Mouse (Mus musculus) T-helper 1 cell (primary cell): ENCODE results near the gene Lrrc56.

ENCODE experiments used
- in situ Hi-C: fragments of 300-600 bp; cut with MboI, MseI; formaldehyde crosslinking; loops from one replicate; pipeline ENCODE4 v1.15.1; 2025; ENCODE audit warnings: high pct_unique_total_duplicates

Gene Lrrc56

DNA sequence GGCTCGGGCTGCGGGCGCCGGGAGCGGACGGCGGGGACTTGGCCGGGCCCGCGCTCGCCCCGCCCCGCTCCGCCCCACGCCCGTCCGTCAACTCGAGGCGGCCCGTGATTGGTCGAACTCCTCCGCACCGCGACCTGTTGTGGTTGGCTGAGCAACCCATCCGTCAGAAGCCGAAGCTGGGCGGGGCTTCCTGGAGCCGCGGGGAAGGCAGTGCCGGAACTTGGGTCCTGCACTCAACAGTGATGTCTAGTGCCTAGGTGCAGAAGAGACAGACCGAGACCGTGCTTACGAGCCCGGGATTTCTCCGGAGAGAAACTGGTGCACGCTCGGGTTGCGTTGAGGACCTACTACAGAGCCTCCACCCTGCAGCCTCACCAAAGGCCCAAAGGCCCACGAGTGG lies at the start of gene Lrrc56, which contains the start of gene Hras:
TSS of gene Lrrc56 (plus strand) at position 210 of the 400 bp plus-strand sequence.
TSS of gene Hras (minus strand) at position 58 of the 400 bp plus-strand sequence.
- in situ Hi-C loops: no loop called here

DNA sequence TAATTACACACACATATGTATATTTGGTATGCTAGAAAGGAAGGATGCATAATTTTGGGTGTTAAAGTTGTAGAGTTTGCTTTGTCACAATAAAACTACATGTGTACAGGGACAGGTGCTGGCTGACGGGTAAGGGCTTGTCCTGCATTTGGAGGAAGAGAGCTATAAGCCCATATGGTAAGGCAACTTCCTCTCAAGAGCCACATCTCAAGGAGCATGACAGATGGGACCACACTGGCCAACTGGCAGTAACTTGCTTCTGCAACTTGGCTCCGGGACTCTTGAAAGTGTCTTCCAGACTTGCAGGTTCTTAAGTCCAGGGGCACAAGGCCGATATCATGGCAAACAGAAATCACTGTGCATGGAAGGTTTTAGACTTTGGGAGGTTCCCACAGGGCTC lies 49.3 kb upstream of the Lrrc56 start:
- in situ Hi-C loops: no loop called here

DNA sequence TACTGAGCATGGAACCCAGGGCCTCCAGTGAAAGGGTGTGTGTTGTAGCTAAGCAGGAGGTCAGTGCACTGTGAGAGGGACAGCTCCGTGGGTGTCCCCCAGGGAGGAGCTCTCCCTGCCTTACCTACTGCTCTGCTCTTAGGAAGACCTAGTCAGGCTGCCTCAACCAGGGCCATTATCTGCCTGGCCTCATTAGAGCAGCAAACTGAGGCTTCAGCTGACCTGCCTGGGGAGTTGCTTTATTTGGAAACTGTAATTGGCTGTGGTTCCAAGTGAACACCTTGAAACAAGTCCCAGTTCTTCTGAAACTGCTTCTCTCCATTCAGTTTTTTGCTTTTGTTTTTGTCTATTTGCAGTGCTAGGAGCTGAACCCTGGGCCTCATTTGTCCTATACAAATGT lies 48.6 kb upstream of the Lrrc56 start:
- in situ Hi-C loops: no loop called here

DNA sequence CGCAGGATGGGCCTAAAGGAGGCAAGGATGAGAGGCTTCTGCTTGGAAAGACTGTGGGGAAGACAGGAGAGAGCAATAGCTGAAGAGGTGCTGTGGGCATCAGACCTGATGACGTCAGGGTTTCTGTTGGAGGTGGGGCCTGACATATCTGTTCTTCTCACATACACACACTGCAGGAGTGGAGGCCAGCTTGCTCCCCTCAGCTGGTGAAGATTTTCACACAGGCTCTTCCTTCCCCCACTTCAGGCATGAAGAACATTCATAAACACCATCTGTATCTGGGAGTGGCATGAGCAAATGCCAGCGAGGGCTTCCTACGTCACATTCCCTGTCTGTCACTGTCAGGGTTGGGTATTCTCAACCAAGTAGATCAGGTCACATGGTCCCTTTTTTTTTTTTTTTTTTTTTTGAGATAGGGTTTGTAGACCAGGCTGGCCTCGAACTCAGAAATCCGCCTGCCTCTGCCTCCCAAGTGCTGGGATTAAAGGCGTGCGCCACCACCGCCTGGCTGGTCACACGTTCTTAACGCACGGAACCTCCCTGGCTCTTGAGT lies 47.8 kb upstream of the Lrrc56 start:
- in situ Hi-C loops: no loop called here

DNA sequence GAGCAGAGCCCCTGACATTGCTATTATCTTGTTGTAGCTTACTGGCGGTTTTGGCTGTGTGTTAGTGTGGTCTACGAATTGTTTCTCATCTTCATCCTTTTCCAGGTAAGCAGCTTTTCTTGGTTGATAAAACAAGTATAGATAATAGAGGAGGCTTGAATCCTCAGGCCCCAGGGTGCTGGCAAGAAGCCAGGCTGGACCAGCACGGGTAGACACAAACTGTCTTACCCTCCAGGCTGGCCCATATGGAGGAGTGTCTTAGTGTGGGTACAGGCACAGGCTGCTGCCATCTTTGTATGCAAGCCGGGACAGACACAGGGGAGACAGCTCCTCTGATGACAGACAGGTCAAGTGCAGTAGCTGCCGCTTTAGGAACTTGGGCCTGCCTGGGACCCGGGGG lies 46.9 kb upstream of the Lrrc56 start:
- in situ Hi-C loops: no loop called here

DNA sequence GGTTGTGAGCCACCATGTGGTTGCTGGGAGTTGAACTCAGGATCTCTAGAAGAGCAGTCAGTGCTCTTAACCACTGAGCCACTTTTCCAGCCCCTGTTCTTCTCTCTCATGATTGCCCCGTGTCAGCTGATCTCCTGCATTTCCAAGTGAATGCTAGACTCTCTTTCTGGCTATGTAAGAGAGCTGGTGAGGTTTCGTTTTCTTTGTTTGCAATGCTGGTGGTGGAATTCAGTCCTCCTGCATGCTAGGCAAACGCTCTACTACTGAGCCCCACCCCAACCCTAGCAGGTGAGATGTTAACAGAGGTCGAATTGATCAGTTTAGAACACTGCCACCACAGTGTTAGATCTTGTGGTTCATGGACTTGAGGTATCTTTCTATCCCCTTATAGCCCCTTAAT lies 45.3 kb upstream of the Lrrc56 start:
- in situ Hi-C loops: no loop called here

DNA sequence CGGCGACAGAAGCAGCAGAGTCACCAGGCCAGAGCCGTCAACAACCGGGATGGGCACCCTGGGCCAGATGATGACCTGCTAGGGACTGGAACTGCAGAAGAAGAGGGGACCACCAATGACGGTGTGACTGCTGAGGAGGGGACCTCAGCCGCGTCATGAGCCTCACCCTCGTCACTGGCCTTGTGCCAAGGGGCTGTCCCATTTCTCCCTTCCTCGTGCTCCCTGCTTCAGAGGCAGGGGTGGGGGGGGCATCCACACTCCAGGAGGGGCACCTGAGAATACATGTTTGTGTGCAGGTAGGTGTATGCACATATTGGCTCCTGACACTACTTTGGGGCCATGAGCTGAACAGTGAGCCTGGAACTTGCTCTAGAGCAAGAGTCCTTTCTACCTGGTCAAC lies 38.6 kb upstream of the Lrrc56 start:
- in situ Hi-C loops: no loop called here

DNA sequence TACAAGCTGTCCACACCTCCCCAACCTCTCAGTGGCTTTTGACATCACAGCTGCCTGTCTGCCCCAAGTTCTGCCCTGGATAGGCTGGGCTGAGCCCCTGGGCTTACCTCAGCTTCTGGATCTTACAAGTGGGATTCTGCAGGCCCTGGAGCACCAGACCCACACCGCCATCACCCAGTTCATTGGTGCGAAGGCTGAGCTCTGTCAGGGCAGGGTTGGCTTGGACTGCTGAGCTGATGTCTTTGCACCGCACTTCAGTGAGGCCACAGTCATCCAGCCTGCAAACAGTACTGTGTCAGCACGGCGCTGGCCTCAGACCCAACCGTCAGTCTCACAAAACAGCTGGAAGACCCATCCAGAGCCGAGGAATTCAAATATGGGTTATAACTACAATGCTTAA lies 29.6 kb upstream of the Lrrc56 start:
- in situ Hi-C loops: no loop called here

DNA sequence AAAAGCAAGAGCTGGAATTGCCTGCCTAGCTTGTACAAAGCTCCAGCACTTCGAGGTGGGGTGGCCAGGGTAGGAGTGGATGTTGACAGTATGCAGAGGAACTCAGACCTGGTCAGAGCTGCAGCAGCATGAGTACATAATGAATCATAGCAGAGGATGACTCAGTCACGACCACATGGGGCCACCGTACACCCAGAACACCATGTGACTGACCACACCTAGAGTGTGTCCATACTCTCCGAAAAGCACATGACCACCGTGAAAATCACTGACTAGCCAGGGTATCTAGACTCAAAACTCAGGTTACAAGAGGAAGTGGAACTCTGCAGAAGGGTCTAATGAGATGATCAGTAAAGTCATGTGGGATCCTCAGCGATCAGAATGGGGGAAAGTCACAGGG lies 29.1 kb upstream of the Lrrc56 start:
- in situ Hi-C loops: loop anchor here (5.0 kb wide), 1 partner anchor 33 kb away; no protein-coding TSS in a partner anchor

DNA sequence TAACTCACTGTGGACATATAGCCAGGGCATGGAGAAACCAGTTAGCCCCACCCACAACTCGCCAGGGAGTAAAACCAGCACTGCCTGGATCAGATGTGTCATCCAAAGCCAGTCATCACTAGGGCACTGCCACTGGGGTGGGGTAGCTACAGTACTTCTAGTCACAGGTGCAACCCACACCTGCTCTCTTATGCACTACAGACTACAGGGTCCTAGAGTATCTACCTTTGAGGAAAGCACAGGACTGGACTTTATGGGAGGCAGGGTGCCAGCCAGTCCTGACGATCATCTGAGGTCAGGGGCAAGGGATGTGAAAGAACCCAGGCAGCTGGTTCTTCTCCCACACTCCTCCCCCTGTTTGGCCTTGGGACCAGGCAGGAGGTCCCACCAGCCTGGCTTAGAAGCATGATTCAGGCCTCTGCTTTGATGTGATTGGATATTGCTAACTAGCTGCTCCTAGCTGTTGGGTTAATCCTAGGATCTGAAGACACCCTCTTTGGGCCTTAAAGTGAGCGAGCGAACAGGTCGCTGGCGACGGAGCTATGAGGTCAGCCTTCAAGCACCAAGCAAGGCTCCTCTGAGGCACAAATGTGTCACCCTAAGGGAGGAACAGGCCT lies 25.9 kb upstream of the Lrrc56 start:
- in situ Hi-C loops: loop anchor here (5.0 kb wide), 1 partner anchor 36 kb away; no protein-coding TSS in a partner anchor

DNA sequence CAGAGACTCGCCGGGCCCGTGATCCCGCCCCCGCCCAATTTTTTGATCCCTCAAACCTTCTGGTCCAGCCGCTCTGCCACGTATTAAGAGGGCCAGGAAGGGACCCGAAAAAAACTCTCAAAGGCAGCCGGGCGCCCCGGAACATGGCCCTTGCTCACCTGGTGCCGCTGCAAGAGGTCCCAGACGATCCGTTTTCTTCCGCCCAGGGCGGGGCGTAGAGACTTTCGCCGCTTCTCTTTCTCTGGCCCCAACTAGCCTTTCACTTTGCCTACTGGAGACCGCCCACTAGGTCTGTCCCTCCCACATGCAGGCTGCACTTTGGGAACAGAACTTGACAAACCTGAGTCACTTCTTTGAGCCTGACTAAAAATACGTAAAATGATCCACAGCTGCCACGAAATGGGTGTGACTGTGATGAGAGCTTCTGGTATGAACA lies 25.4 kb upstream of the Lrrc56 start:
- in situ Hi-C loops: loop anchor here (5.0 kb wide), 1 partner anchor 36 kb away; no protein-coding TSS in a partner anchor

DNA sequence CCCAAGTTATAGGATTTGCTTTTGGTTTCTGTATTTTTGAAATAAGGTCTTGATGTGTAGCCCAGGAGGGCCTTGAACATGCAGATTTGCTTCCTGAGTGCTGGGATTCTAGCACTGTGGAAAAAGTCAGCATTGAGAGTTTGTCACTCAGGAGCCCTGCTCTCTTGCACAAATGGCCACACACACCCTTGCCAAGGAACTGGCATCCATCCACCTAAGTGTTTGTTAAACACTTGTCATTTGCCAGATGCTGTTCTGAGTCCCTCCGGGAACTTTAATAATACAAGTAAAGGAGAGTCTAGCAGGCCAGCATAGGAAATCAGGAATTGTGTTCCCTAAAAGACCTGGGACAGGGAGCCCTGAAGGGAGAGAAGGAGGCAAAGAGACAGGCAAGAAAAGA lies 24.7 kb upstream of the Lrrc56 start:
- in situ Hi-C loops: loop anchor here (5.0 kb wide), 1 partner anchor 37 kb away; no protein-coding TSS in a partner anchor

DNA sequence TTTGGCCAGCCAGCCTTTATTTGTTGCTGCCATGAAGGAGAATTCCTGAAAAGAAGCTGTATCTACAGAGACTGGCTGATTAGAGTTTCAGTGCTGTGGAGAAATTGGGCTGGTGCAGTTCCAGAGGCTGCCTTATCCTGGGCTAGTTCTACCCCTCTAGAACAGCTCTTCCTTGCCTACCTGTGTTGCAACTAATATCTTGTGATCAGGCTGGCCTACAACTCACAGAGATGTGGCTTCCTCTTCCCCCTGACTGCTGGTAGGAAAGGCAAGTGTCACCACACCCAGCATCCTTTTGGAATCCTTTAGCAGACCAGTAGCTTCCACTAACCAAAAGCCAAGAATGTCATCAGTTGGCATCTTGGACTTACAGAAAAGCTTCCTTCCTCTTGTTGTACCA lies 24.1 kb upstream of the Lrrc56 start:
- in situ Hi-C loops: loop anchor here (5.0 to 10.0 kb wide), 2 partner anchors 38 to 75 kb away; no protein-coding TSS in a partner anchor

DNA sequence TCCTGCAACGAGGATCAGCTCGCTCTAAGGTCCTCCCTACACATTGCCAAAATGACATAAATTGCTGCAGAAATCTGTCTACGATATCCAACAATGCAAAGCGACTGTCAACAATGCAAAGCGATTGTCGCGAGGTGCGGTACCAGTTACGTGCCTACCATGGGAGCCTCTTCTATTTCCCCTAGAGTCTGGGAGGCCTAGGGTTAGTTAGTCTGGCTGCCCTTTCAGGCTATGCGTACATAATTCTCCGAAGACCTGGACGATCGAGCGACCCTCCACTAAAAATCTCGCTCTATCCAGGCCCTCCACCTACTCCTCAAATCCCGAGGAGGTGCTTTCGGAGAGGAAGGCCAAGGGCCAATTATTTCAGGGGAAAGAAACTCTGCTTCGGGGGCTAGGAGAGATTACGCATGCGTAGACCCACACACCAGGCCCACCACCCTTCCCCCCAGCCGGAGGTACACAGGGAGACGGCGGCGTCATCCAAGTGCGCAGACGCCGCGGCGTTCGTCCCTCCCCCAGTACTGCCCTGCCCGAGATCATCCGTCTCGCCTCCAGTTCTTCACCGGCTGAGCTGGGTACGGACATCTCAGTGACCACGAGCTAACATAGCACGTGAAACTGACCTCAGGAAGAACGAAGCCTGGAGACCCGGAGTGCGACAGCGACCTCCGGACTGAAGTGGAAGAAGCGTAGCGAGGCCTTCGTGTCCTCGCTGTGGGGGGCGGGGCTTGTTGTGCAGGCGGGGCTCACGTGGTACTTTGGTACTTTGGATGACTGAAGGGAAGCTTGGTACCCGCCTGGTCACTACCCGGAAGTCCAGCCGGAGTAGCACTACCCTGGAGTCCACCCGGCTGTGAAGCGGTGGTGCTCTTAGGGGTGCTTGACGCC lies 21.6 kb upstream of the Lrrc56 start, which contains the start of gene Rnh1:
TSS of gene Rnh1 (minus strand) at position 742 of the 891 bp plus-strand sequence.
- in situ Hi-C loops: loop anchor here (10.0 kb wide), 1 partner anchor 78 kb away; no protein-coding TSS in a partner anchor

DNA sequence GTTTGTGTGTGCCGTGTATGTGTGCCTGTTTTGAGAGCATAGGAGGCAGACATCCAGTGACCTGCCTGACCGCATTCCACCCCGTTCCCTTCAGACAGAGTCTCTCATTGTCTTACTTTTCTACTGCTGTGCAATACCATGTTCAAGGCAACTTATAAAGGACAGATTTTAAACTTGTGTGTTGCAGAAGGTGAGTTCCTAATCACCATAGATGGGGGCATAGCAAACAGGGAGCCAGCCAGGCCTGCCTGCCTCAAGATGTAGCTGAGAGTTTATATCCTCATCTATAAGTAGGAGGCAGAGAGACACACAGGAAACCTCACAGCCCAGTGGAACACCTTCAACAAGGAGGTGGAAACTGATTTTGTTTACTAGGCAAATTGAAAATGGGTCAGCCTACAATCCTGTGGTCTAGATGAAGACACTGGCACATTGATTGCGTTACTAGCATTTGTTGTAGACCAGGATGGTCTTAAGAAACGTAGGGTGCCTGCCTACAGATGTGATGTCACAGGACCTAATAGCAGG lies 20.6 kb upstream of the Lrrc56 start:
- in situ Hi-C loops: loop anchor here (10.0 kb wide), 1 partner anchor 79 kb away; no protein-coding TSS in a partner anchor

DNA sequence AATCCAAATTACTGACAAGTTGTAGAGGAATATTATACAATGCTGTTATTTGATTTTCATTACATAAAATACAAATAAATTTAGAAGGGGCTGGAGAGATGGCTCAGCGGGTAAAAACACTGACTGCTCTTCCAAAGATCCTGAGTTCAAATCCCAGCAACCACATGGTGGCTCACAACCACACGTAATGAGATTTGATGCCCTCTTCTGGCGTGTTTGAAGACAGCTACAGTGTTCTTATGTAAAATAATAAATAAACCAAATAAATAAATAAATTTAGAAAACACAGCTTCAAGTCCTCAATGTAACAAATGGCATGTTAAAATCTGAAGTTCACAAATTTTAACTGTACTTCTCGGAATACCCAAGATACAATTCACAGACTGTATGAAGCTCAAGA lies 18.9 kb upstream of the Lrrc56 start:
- in situ Hi-C loops: loop anchor here (5.0 to 10.0 kb wide), 2 partner anchors 80 to 113 kb away; partner anchors contain the start of gene B4galnt4

DNA sequence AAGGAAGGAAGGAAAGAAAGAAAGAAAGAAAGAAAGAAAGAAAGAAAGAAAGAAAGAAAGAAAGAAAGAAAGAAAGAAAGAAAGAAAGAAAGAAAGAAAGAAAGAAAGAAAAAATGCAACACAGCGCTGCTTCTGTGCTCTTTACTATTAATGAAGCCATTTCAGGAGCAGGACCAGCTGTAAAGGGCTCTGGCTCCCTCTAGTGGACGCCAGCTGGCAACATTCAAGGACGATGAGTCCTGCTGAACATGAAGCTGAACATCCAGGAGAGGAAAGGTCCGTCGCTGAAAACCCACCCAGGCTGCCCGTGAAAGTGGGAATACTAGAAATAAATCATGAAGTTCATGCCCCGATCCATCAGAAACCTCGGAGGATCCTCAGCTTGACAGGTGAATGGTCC lies 17.8 kb upstream of the Lrrc56 start:
- in situ Hi-C loops: loop anchor here (5.0 to 10.0 kb wide), 2 partner anchors 81 to 114 kb away; partner anchors contain the start of gene B4galnt4

DNA sequence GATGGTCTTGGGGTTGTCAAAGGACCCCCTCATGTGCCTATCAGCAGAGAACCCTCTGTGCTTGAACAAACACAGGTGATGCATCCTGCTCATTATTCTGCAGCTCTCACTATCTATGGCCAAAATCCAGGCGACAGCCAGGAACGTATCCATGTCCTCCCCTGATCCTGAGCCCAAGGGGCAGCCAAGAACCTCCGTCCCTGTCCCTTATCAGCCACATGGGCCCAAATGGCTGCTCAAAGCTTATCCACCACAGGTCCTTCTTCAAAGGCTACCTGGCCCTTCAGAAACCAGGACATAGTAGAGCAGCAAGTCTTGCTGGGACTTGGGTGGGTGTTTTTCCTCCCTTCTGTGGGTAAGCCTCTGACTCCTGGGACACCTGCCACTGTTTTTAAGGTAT lies 5.8 kb upstream of the Lrrc56 start:
- in situ Hi-C loops: no loop called here

DNA sequence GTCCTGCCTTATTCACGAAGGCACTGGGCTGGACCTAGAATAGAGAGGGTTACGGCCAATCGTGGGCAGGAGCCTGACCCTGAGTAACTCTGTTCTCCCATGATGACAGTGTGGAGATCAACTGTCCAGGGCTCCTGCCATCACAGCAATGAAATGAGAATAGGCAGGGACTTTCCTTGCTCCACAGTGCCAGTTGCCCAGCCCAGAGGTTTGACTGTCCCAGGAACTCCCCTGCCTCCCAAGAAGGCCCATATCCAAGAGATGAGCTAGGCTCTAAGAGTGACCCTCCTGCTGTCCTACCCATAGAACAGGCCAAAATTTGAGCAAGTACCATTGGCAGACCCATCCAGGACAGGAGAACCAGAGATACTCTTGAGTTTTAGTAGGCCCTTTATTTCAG lies 5.2 kb upstream of the Lrrc56 start:
- in situ Hi-C loops: no loop called here

DNA sequence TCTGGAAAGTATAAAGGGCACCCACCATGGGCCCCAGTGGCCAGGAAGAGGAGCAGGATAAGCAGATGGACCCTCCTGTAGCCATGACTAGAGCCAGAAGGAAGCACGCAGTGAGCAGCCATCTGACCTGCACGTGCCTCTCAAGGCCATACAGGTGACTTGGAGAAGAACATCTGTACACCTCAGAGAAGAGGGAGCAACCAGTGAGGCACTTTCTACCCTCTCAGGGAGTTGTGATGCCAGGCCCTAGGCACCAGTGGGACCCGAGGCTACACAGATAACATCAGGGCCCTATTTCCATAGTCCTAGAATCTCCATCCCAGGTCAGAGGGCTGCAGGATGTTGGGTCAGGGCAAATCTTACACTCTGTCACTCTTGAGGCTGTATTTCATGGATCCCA lies 3.7 kb upstream of the Lrrc56 start:
- in situ Hi-C loops: no loop called here

DNA sequence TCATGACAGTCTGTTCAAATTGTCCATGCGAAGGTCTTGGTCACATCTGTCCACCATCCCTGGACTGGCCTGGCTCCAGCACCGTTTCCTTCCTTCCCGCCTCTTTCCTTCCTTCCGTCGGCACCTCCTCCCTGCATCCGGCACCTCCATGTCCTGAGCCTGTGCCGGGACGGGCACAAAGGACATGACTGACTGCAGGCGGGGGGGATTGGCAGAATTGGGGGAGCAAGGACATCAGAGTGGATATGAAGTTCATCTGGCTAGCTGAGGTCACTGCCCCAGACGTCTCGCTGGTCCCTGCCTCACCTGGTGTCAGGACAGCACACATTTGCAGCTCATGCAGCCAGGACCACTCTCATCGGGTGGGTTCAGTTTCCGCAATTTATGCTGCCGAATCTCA lies 2.9 kb upstream of the Lrrc56 start:
- in situ Hi-C loops: no loop called here
